Mouse (Mus musculus) heart, embryonic 10.5 days (tissue): ENCODE measurements around the gene Tsen2. TPM values are rescaled to one million over a fixed set of nuclear protein-coding genes. Genes with fewer than 3 reads are reported as not detected.

Experiments
- DNase-seq: peaks from one replicate; pipeline ENCODE4 v3.0.0-alpha.2; 2017; ENCODE audit warnings: low spot score
- H3K27ac ChIP-seq: fragments of 300-500 bp; sonication (generic); 2 replicates; pipeline ENCODE4 v1.5.1; 2016; ENCODE audit warnings: mild to moderate bottlenecking
- H3K27me3 ChIP-seq: fragments of 300-500 bp; sonication (generic); 2 replicates; pipeline ENCODE4 v1.6.1; 2016; ENCODE audit warnings: mild to moderate bottlenecking; ENCODE audit not compliant: poor library complexity, insufficient read depth, severe bottlenecking
- H3K36me3 ChIP-seq: fragments of 300-500 bp; sonication (generic); 2 replicates; pipeline ENCODE4 v1.6.1; 2016; ENCODE audit warnings: mild to moderate bottlenecking, moderate library complexity
- H3K4me1 ChIP-seq: fragments of 300-500 bp; sonication (generic); 2 replicates; pipeline ENCODE4 v1.6.1; 2016; ENCODE audit warnings: mild to moderate bottlenecking
- H3K4me3 ChIP-seq: fragments of 300-500 bp; sonication (generic); 2 replicates; pipeline ENCODE4 v1.5.1; 2016; ENCODE audit warnings: mild to moderate bottlenecking, moderate library complexity
- H3K9me3 ChIP-seq: fragments of 300-500 bp; sonication (generic); 2 replicates; pipeline ENCODE4 v1.6.1; 2016; ENCODE audit warnings: mild to moderate bottlenecking, moderate library complexity
- WGBS: fragments of 180-500 bp; shearing (Covaris S2); methylation state at CpG from one replicate; pipeline ENCODE4 v1.1.7; 2016; 5-methylcytosine and 5-hydroxymethylcytosine counted together
- polyA plus RNA-seq: library from polyadenylated mRNA; unstranded; fragments of >200 nt; fragmentation: Nextera tagmentation; extraction: Ambion mirVana; gene quantifications from 2 replicates; pipeline ENCODE4 v1.2.1, GENCODE M21; 2016

Gene Tsen2
- polyA plus RNA-seq, 1 experiment from 2014 or later: 29.0 TPM

GRCm38 (mm10) chr6:115546276-115546675 lies 1.8 kb downstream of the Tsen2 start:
- 84% methylated on average over 5 of the region's 5 CpGs for WGBS
- DNase-seq: peak; percentile 78
- no peak overlapping the region for H3K4me3 ChIP-seq

GRCm38 (mm10) chr6:115555485-115555884 lies 11.0 kb downstream of the Tsen2 start:
- Histone ChIP-seq H3K9me3 (no peaks in the 10 kb centered on the region), H3K4me1 (peaks cover 13% of the 10 kb centered on the region), H3K27ac (no peak overlapping the region), H3K27me3 (no peaks in the 10 kb centered on the region), H3K36me3 (peaks cover 55% of the 10 kb centered on the region), H3K4me3 (no peak overlapping the region)
- no peak for DNase-seq
- WGBS: 65% methylated on average over 5 of the region's 5 CpGs

More at GRCm38 (mm10) chr6:115546276-115546675, 1.8 kb downstream of the Tsen2 start:
- no peaks in the 10 kb centered on the region for H3K9me3 ChIP-seq
- no peak overlapping the region for H3K27ac ChIP-seq
- H3K36me3 ChIP-seq: peaks cover 22% of the 10 kb centered on the region
- H3K4me1 ChIP-seq: peaks cover 8% of the 10 kb centered on the region; the same call in 1 of the 2 replicates
- H3K27me3 ChIP-seq: no peaks in the 10 kb centered on the region

GRCm38 (mm10) chr6:115558176-115558575 lies 13.7 kb downstream of the Tsen2 start:
- no peak for DNase-seq
- Histone ChIP-seq H3K27ac (no peak overlapping the region), H3K27me3 (no peaks in the 10 kb centered on the region), H3K9me3 (no peaks in the 10 kb centered on the region), H3K4me1 (peaks cover 13% of the 10 kb centered on the region), H3K36me3 (peaks cover 60% of the 10 kb centered on the region), H3K4me3 (no peak overlapping the region)
- 83% methylated on average over 2 of the region's 2 CpGs for WGBS

GRCm38 (mm10) chr6:115559651-115560632 lies 15.5 kb downstream of the Tsen2 start:
- peak; percentile 89 for DNase-seq
- Histone ChIP-seq H3K27me3 (no peaks in the 10 kb centered on the region), H3K4me3 (peak overlapping the region; percentile 36), H3K9me3 (no peaks in the 10 kb centered on the region), H3K4me1 (peaks cover 13% of the 10 kb centered on the region), H3K27ac (peak overlapping the region; percentile 90), H3K36me3 (peaks cover 55% of the 10 kb centered on the region)
- WGBS: 51% methylated on average over 21 of the region's 21 CpGs

GRCm38 (mm10) chr6:115565479-115566045 lies 21.1 kb downstream of the Tsen2 start:
- H3K27me3 ChIP-seq: no peaks in the 10 kb centered on the region
- no peaks in the 10 kb centered on the region for H3K4me1 ChIP-seq
- 83% methylated on average over 6 of the region's 6 CpGs for WGBS
- no peaks in the 10 kb centered on the region for H3K9me3 ChIP-seq
- H3K27ac ChIP-seq: no peak overlapping the region
- no peak overlapping the region for H3K4me3 ChIP-seq
- H3K36me3 ChIP-seq: peaks cover 82% of the 10 kb centered on the region
- DNase-seq: no peak

- no peak for DNase-seq
- no peak overlapping the region for H3K27ac ChIP-seq
- H3K4me1 ChIP-seq: no peaks in the 10 kb centered on the region; the same call in 1 of the 2 replicates
- H3K27me3 ChIP-seq: no peaks in the 10 kb centered on the region
- no peak overlapping the region for H3K4me3 ChIP-seq
- 84% methylated on average over 7 of the region's 7 CpGs for WGBS
- H3K36me3 ChIP-seq: peaks cover 87% of the 10 kb centered on the region
- H3K9me3 ChIP-seq: no peaks in the 10 kb centered on the region
These were observed 29.7 kb downstream of the Tsen2 start for GRCm38 (mm10) chr6:115574171-115574570.

- Histone ChIP-seq H3K4me3 (no peak overlapping the region), H3K27ac (no peak overlapping the region), H3K36me3 (peaks cover 79% of the 10 kb centered on the region), H3K4me1 (no peaks in the 10 kb centered on the region), H3K9me3 (no peaks in the 10 kb centered on the region), H3K27me3 (no peaks in the 10 kb centered on the region)
- WGBS: 84% methylated on average over 5 of the region's 5 CpGs
- no peak for DNase-seq
These were observed 32.9 kb downstream of the Tsen2 start for GRCm38 (mm10) chr6:115577407-115577806.

GRCm38 (mm10) chr6:115577941-115578340 lies 33.5 kb downstream of the Tsen2 start:
- H3K9me3 ChIP-seq: no peaks in the 10 kb centered on the region
- peaks cover 74% of the 10 kb centered on the region for H3K36me3 ChIP-seq
- H3K4me1 ChIP-seq: no peaks in the 10 kb centered on the region
- no peaks in the 10 kb centered on the region for H3K27me3 ChIP-seq
- 92% methylated on average over 9 of the region's 9 CpGs for WGBS
- H3K4me3 ChIP-seq: no peak overlapping the region
- no peak for DNase-seq
- H3K27ac ChIP-seq: no peak overlapping the region

GRCm38 (mm10) chr6:115580810-115581209 lies 36.3 kb downstream of the Tsen2 start:
- H3K4me1 ChIP-seq: 0 out of 2 replicates have a peak, but pooled peaks cover 2% of the 10 kb centered on the region
- H3K27ac ChIP-seq: no peak overlapping the region
- H3K36me3 ChIP-seq: peaks cover 51% of the 10 kb centered on the region
- no peaks in the 10 kb centered on the region for H3K9me3 ChIP-seq
- H3K27me3 ChIP-seq: no peaks in the 10 kb centered on the region
- DNase-seq: no peak
- H3K4me3 ChIP-seq: no peak overlapping the region
- WGBS: 80% methylated on average over 3 of the region's 3 CpGs

- Histone ChIP-seq H3K36me3 (peaks cover 34% of the 10 kb centered on the region), H3K9me3 (no peaks in the 10 kb centered on the region), H3K4me3 (no peak overlapping the region), H3K27ac (no peak overlapping the region), H3K4me1 (0 out of 2 replicates have a peak, but pooled peaks cover 5% of the 10 kb centered on the region), H3K27me3 (no peaks in the 10 kb centered on the region)
- DNase-seq: no peak
- 83% methylated on average over 10 of the region's 10 CpGs for WGBS
These were observed 38.1 kb downstream of the Tsen2 start for GRCm38 (mm10) chr6:115582328-115583115.

GRCm38 (mm10) chr6:115583430-115584125 lies 39.1 kb downstream of the Tsen2 start:
- H3K36me3 ChIP-seq: peaks cover 24% of the 10 kb centered on the region
- H3K27me3 ChIP-seq: no peaks in the 10 kb centered on the region
- H3K4me3 ChIP-seq: no peak overlapping the region
- H3K27ac ChIP-seq: no peak overlapping the region
- H3K4me1 ChIP-seq: 0 out of 2 replicates have a peak, but pooled peaks cover 5% of the 10 kb centered on the region
- 73% methylated on average over 6 of the region's 6 CpGs for WGBS
- no peaks in the 10 kb centered on the region for H3K9me3 ChIP-seq
- no peak for DNase-seq

GRCm38 (mm10) chr6:115584176-115584575 lies 39.7 kb downstream of the Tsen2 start:
- DNase-seq: no peak
- H3K36me3 ChIP-seq: peaks cover 18% of the 10 kb centered on the region
- no peak overlapping the region for H3K4me3 ChIP-seq
- 0 out of 2 replicates have a peak, but pooled peaks cover 5% of the 10 kb centered on the region for H3K4me1 ChIP-seq
- 83% methylated on average over 3 of the region's 3 CpGs for WGBS
- H3K9me3 ChIP-seq: no peaks in the 10 kb centered on the region
- no peaks in the 10 kb centered on the region for H3K27me3 ChIP-seq
- no peak overlapping the region for H3K27ac ChIP-seq
